Mouse (Mus musculus) erythroblast, embryonic 14.5 days (primary cell): Measurements from ENCODE around the gene Phlda2.

Experiments
- GATA1 ChIP-seq: IDR thresholded peaks from 2 replicates; pipeline ENCODE4 v1.6.1; 2012; ENCODE audit warnings: low read length, inconsistent platforms, mixed read lengths
- TAL1 ChIP-seq: IDR thresholded peaks from 3 replicates; pipeline ENCODE4 v1.6.1; 2012; ENCODE audit warnings: low read length, inconsistent platforms, mixed read lengths

DNA sequence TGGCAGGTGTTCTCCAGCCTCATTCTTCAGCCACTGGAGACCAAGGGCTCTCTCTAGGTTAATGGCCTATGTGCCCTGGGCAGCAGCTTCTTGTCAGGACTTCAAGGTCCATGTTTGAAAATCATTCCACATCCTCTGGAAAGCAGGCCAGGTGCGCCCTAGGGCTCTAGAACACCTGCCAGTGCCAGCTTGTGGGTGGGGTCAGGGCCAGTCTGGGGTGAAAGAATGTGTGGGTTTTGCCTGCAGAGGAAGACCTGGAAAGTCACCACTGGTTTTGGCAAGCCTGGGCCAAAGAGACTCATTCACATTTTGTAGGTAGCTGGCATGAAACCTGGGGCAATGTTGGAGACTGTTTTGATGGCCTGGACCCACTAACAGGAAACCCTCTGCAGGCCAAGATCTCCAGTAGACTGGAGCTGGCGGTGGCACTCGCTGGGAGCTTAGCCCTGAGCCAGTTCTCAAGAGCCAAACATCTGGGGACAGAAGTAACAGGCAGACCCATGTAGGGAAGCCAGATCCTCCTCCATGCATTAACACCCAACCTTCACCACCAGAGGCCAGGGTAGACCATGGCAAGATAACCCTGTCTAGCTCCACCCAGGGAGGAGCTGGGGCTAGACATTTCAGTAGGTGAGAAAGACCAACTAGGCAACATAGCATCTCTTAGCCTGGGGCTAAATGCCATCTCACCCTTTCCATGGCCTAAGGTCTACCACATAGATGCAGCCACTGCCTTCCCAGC, 7.8 kb upstream of the Phlda2 start:
- TF ChIP-seq GATA1 (no peak), TAL1 (no peak)
